Mouse (Mus musculus) adrenal gland (tissue): ENCODE data around the gene Gm49369.

ENCODE experiments used
- intact Hi-C: fragments of 180-260 bp; cut with DNase I; formaldehyde crosslinking; loops from one replicate; pipeline ENCODE4 v1.15.1; 2025

Gm49369 gene

GRCm38 (mm10) chr7:142394261-142395190 is 12.1 kb upstream of the Gm49369 start:
- intact Hi-C loops = no loop called here

DNA sequence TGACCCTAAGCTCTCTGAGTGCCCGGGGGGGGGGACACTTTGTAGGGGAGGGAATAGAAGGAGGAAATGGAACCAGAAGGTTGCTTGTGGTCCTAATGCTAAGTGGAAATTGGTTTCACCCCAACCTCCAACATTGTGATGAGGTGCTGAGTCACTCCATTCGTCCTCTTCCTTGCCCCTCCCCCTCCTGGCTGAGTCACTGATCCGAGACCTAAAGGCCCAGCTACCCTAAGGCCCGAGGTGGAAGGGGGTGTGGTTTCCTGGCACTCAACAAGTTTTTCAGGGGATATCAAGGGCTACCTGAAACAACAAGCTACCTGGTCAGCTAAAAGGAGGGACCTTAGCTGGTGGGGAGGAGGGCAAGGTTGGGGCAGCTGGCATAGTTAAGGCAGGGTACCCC is 10.7 kb upstream of the Gm49369 start:
- intact Hi-C loops = no loop called here

DNA sequence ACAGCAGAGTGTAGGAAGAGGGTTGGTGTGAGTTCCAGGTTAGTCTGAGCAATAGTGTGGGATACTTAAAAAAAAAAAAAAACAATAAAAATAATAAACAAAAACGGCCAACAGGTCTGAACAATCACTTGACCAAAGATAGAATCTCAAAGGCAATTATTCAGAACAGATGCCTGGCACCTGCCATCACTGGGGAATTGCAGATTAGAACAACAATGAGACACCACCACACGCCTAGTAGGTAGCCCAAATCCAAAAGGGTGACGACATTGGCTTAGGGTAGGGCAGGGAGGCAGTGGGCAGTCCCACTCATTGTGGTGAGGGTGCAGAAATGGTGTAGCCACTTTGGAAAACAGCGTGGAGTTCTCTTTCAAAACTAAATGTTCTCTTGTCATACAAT is 9.1 kb upstream of the Gm49369 start:
- intact Hi-C loops = no loop called here

DNA sequence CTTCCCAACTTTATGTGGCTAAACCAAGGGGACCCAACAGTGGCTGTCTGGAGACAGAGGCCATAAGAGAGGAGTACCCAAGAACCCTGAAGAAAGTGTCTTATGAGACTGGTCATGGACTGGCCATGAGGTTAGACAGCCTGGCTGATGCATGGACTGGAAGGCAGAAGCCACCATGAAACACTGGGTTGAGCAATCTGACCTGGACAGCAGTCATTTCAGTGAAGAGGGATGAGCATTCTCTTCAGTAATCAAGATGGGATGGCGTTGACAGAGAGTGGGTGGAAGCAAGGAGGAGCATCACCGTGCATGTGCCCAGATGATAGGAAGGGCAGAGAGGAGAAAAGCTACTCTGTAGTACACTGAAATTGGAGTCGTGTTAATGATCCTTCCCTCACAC is 8.6 kb upstream of the Gm49369 start:
- intact Hi-C loops = no loop called here

- intact Hi-C loops = no loop called here
Observed at GRCm38 (mm10) chr7:142389961-142390650, 7.6 kb upstream of the Gm49369 start.

GRCm38 (mm10) chr7:142388740-142389139 is 6.3 kb upstream of the Gm49369 start:
- intact Hi-C loops = no loop called here

GRCm38 (mm10) chr7:142388198-142388597 is 5.7 kb upstream of the Gm49369 start:
- intact Hi-C loops = no loop called here

GRCm38 (mm10) chr7:142387419-142388148 is 5.1 kb upstream of the Gm49369 start, which contains the start of gene Ctsd:
Gene Ctsd, minus strand, starts transcription at chr7:142388038.
- intact Hi-C loops = no loop called here

DNA sequence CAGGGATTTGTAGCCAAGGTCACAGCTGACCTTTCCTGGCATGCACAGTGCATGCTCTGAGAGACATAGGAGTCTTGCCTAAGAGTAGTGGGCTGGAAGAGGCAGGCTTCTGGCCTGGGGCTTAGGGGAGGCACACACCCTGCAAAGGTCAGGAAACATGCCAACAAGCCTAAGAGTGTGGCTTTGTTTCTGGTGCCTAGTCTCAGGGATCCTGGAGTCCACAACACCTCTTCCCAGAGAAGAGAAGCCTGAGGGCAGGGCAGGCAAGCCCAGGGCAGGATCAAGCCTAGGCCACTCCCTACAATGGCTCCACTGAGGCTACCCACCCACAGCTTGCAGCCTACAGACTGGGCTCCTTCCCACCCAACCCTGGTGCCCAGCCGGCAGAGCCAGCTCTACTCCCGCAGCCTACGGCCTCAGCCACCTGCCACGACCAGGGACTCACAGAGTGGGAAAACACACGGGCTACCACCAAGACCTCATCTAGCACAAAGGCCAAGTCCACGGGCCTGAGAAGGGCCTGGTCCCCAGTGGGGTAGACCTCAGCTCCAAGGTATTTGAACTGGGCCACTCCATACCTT is 4.2 kb upstream of the Gm49369 start:
- intact Hi-C loops = no loop called here

- intact Hi-C loops = no loop called here
Observed at GRCm38 (mm10) chr7:142385742-142386403, 3.4 kb upstream of the Gm49369 start.

DNA sequence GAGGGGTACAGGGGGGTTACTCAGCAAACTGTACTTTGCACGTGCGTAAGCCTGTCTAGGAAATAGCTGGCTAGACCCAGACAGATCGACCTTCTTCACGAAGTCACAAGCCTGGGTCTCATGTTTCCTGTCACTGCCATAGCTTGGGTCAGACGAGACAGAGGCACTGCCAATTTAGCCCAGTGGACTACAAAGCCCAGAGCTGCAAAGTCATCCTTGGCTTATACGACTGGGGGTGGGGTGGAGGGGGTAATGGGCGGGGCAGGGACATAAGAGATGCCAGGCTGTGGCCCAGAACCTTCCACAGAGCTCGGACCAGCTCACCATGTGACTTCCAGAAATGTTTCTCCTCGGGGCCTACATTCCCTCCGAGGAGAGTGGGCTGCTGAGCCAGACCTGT is 1.8 kb upstream of the Gm49369 start:
- intact Hi-C loops = no loop called here

GRCm38 (mm10) chr7:142381175-142381574 is 1.3 kb downstream of the Gm49369 start:
- intact Hi-C loops = no loop called here

DNA sequence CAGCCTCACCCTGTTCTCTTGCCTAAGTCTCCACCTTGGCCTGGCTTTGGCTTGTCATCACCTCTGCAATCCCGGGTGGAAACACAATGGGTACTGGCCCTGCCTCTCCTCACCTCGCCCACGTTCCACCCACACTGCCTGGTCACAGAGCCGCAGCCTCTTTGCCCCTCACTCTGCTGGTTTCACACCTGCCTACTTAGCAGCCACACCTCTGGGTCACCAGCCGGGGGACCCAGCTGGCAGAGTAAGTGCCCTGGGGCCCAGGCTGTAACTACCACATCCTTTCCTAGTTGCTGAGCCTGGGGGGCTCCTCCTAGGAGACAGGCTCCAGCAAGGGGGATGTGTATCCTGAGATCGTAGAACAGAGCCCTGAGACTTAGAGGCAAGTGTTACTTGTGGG is 3.3 kb downstream of the Gm49369 start:
- intact Hi-C loops = no loop called here

- intact Hi-C loops = no loop called here
Observed at GRCm38 (mm10) chr7:142377233-142377925, 5.1 kb downstream of the Gm49369 start.

- intact Hi-C loops = no loop called here
Observed at GRCm38 (mm10) chr7:142376096-142376495, 6.4 kb downstream of the Gm49369 start.

DNA sequence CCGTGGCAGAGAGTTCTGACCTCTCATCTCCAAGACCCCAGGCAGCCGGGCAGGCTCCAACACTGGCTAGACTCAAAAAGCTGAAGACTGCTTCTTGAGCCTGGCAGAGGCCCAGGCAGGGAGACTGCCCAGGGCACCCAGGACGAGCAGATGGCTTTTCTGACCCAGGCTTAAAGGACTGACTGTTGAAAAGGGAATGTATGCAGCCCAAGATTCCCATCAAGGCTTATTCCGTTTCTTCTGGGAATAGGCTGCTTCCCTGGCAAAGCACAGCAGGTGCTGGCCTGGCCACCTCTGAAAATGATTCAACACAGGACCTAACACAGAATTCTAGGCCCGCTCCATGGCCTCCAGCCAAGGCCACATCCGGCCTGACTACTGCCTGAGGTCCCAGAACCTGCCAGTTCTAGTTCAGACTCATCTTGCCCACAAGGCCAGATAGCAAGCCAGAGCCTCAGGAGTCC is 7.2 kb downstream of the Gm49369 start:
- intact Hi-C loops = no loop called here

DNA sequence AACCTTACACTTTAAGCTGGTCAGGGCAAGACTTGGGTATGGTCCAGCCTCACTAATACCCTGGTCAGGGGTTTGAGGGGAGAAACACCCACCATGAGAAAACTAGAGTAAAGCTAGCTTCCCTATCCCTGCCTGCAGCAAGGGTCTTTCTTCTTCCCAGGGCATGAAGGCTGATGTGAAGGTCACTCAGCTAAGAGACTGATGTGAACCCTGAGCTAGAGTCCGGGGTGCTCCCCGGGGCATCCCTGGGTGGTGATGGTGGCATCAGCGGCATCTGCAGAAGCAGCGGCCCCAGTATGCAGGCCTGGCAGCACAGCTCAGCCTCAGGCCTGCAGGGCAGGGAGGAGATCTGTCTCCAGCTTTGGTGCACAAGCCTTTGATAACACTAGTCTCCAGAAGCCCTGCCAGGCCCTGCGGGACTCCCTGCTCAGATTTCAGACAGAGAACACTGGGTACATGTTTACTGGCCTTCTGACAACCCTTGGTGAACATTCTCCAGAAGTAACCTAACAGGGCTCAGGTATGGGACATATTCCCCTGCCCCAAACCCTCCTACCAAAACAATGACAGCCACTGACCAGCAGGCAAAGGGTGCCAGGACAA is 8.0 kb downstream of the Gm49369 start:
- intact Hi-C loops = no loop called here

DNA sequence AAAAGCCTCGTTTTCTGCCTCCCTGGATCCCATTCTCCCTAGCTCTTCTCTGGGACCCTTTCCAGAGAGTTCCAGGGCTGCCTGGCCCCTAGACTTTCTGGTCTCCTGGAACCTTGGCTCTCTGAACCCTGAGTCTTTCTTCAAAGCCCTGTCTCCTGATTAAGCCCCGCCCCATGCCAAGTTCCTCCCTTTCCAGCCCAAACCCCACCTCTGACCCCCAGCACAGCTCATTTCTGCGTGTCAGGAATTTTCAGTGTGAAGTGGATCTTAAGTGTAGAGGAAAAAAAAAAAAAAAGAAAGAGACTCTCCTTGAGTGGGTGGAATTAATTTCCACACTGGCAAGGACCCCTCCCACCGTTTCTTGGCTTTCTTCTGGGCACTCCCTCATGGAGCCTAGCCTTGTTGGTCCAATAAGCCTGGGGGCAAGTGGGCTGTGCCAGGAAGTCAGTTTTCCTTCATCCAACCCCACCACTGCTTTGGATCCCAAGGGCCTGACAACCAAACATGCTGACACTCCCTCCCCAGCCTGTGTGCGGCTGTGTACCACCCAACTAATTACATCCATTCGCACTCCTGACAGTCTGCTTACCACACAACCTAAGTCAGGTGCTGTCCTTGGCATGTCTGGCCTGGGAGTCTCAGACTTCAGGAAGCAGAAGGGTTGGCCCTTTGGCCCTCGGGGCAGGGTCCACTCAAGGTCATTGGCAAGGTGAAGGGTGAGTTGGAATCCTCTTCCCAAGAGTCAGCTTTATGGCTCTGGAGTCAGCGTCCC is 8.6 kb downstream of the Gm49369 start, which contains the start of gene Ifitm10:
Ifitm10 (minus strand) TSS at position 113 of the 772 bp plus-strand sequence.
- intact Hi-C loops = no loop called here

GRCm38 (mm10) chr7:142373039-142373438 is 9.4 kb downstream of the Gm49369 start:
- intact Hi-C loops = no loop called here
